Mouse (Mus musculus) myocyte (in vitro differentiated cells): Measurements from ENCODE around the gene Col4a3bp.

Experiments
- MAX ChIP-seq: IDR thresholded peaks from one replicate; pipeline ENCODE4 v1.6.1; 2011; ENCODE audit warnings: low read depth, mild to moderate bottlenecking, control low read depth
- POLR2AphosphoS2 ChIP-seq: IDR thresholded peaks from one replicate; pipeline ENCODE4 v1.6.1; 2011; ENCODE audit warnings: low read depth, control low read depth; ENCODE audit not compliant: insufficient read length

DNA sequence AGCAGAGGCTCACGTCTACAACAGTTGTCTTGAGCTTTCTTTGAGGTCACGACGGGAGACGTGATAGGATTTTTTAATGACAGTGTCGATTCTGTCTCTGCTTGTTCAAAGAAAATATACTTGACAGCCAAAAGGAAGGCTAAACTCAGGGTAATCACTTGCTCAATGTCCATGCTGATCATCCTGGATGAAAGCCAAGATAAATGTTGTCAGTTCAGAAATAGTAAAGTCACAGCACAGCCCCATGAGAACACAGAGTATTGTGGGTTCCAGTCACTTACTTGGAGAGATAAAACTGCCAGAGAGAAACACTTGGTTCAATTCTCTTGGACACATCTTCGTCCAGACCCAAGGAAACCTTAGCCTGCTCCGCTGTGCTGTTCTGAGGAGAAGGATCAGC lies 116.5 kb downstream of the Col4a3bp start:
- no peak for TF ChIP-seq POLR2AphosphoS2
- no peak for TF ChIP-seq MAX
